Mouse (Mus musculus): Measurements from ENCODE around the gene Olfr54. TPM values are rescaled to one million over a fixed set of nuclear protein-coding genes. Genes with fewer than 3 reads are reported as not detected.

Gene Olfr54
- polyA plus RNA-seq, 1 experiment = not detected

DNA sequence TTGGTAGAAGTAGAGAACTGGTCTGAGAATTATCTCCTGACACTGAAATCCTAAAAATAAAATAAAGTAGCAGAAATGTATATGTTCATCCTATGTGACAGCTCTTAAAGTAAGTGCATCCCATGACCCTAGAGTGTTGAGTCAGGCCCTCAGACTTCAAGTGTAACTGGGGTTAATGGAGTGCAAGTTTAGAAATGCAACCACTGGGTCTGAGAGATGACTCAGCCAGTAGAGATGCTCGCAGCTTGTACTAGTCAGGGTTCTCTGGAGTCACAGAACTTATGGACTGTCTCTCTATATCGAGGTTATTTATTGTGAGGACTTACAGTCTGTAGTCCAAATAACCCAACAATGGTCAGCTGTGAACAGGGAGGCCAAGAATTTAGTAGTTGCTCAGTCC, 37.6 kb downstream of the Olfr54 start:
- no peaks in the 10 kb centered on the region for H3K36me3 ChIP-seq (ENCODE audit: control insufficient read depth, insufficient read depth, low read length)
- no peak for DNase-seq
- no peaks in the 10 kb centered on the region for H3K4me1 ChIP-seq (replicated peaks; ENCODE audit: control insufficient read depth, insufficient read depth, low read length)
- no peak overlapping the region for H3K4me3 ChIP-seq (ENCODE audit: control insufficient read depth, insufficient read depth, low read length)
- WGBS = 71% methylated on average over 2 of the region's 2 CpGs
- H3K27ac ChIP-seq (ENCODE audit: control insufficient read depth, insufficient read depth, low read length) = no peak overlapping the region
- no peak for TF ChIP-seq CTCF (IDR thresholded peaks at IDR 0.05; ENCODE audit: borderline replicate concordance, control insufficient read depth, extremely low read depth, insufficient read depth, low read length, poor library complexity)
- no peaks in the 10 kb centered on the region for H3K27me3 ChIP-seq (ENCODE audit: control insufficient read depth, insufficient read depth, low read length)

DNA sequence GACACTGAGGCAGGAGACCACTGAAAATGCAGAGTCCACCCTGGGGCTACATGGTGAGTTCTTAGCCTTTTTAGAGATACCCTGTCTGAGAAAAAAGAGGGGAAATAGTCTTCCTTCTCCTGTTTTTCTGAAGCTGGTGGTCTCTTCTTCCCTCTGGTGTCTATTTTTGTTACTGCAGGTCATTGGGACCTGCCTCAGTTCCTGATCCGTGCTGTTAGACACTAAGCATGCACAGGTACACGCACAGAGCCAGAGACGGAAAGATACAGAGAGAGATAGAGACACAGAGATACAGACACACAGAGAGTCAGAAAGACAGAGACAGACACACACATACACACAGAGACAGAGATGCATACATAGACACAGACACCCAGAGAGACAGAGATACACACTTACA, 39.2 kb downstream of the Olfr54 start:
- Histone ChIP-seq H3K27me3 (ENCODE audit: control insufficient read depth, insufficient read depth, low read length) (no peaks in the 10 kb centered on the region), H3K4me1 (replicated peaks; ENCODE audit: control insufficient read depth, insufficient read depth, low read length) (no peaks in the 10 kb centered on the region), H3K27ac (ENCODE audit: control insufficient read depth, insufficient read depth, low read length) (no peak overlapping the region), H3K36me3 (ENCODE audit: control insufficient read depth, insufficient read depth, low read length) (no peaks in the 10 kb centered on the region), H3K4me3 (ENCODE audit: control insufficient read depth, insufficient read depth, low read length) (no peak overlapping the region)
- DNase-seq = no peak
- 37% methylated on average over 3 of the region's 3 CpGs for WGBS
- TF ChIP-seq CTCF (IDR thresholded peaks at IDR 0.05; ENCODE audit: borderline replicate concordance, control insufficient read depth, extremely low read depth, insufficient read depth, low read length, poor library complexity) (no peak), POLR2A (IDR thresholded peaks at IDR 0.05; ENCODE audit: control insufficient read depth, extremely low read depth, insufficient read depth, low read length, poor library complexity) (no peak)

DNA sequence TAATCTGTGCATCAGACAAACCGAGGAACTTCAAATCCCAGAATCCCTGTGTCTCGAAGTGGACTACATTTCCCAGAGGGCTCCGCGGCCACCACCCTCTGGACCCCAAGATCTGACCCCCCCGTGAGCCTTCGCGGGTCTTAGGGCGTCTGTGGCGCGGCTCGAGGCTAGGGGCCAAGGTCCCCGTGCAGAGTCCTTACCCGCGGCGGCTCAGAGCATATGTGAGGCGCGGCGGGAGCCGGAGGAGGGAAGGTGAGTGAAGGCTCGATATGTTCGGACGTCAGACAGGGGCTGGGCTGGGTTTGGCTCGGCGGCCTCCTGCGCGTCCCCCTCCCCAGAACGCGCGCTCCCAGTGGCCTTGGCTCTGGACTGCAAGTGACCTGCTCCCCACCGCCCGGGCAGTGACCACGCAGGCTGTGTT, 45.1 kb downstream of the Olfr54 start, which contains the start of gene Zfp354a:
Gene Zfp354a (plus strand): TSS at position 107 of the 421 bp plus-strand sequence.
- Histone ChIP-seq H3K27me3 (ENCODE audit: control insufficient read depth, insufficient read depth, low read length) (no peaks in the 10 kb centered on the region), H3K4me1 (replicated peaks; ENCODE audit: control insufficient read depth, insufficient read depth, low read length) (no peaks in the 10 kb centered on the region), H3K27ac (ENCODE audit: control insufficient read depth, insufficient read depth, low read length) (no peak within 1 kb of the TSS), H3K4me3 (ENCODE audit: control insufficient read depth, insufficient read depth, low read length) (peak within 1 kb of the TSS; percentile 15), H3K36me3 (ENCODE audit: control insufficient read depth, insufficient read depth, low read length) (no peaks in the 10 kb centered on the region)
- WGBS = 3% methylated on average over 32 of the region's 32 CpGs
- DNase-seq = no peak
- no peak for TF ChIP-seq CTCF (IDR thresholded peaks at IDR 0.05; ENCODE audit: borderline replicate concordance, control insufficient read depth, extremely low read depth, insufficient read depth, low read length, poor library complexity)
- no peak for TF ChIP-seq POLR2A (IDR thresholded peaks at IDR 0.05; ENCODE audit: control insufficient read depth, extremely low read depth, insufficient read depth, low read length, poor library complexity)

DNA sequence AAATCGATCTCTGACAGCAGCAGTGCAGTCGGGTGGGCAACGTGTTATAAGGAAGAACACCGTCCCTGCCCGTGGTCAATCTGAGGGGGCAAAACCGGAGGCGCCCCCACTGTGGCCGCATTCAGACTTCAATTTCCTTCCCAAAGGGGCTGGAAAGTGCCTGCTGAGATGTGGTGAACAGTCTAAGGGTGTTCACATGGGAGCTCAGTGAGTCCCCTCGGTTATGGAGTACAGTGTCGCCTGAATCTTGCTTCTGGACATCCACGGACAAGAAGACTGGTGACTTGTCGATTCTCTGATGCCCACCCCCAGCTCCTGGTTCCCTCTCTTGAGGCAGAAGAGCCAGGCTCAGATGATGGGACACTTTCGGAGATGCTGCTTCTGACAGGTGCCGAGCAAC, 45.6 kb downstream of the Olfr54 start:
- Histone ChIP-seq H3K4me1 (replicated peaks; ENCODE audit: control insufficient read depth, insufficient read depth, low read length) (no peaks in the 10 kb centered on the region), H3K27me3 (ENCODE audit: control insufficient read depth, insufficient read depth, low read length) (no peaks in the 10 kb centered on the region), H3K4me3 (ENCODE audit: control insufficient read depth, insufficient read depth, low read length) (peak overlapping the region; percentile 15), H3K27ac (ENCODE audit: control insufficient read depth, insufficient read depth, low read length) (no peak overlapping the region), H3K36me3 (ENCODE audit: control insufficient read depth, insufficient read depth, low read length) (no peaks in the 10 kb centered on the region)
- 22% methylated on average over 14 of the region's 14 CpGs for WGBS
- DNase-seq = no peak
- TF ChIP-seq POLR2A (IDR thresholded peaks at IDR 0.05; ENCODE audit: control insufficient read depth, extremely low read depth, insufficient read depth, low read length, poor library complexity) = no peak
- no peak for TF ChIP-seq CTCF (IDR thresholded peaks at IDR 0.05; ENCODE audit: borderline replicate concordance, control insufficient read depth, extremely low read depth, insufficient read depth, low read length, poor library complexity)

GRCm38 (mm10) chr11:51060981-51061380, 46.9 kb downstream of the Olfr54 start:
- TF ChIP-seq CTCF (IDR thresholded peaks at IDR 0.05; ENCODE audit: borderline replicate concordance, control insufficient read depth, extremely low read depth, insufficient read depth, low read length, poor library complexity) (no peak), POLR2A (IDR thresholded peaks at IDR 0.05; ENCODE audit: control insufficient read depth, extremely low read depth, insufficient read depth, low read length, poor library complexity) (no peak)
- 98% methylated on average over 6 of the region's 6 CpGs for WGBS
- no peaks in the 10 kb centered on the region for H3K36me3 ChIP-seq (ENCODE audit: control insufficient read depth, insufficient read depth, low read length)
- H3K27ac ChIP-seq (ENCODE audit: control insufficient read depth, insufficient read depth, low read length) = no peak overlapping the region
- H3K27me3 ChIP-seq (ENCODE audit: control insufficient read depth, insufficient read depth, low read length) = no peaks in the 10 kb centered on the region
- no peak for DNase-seq
- no peak overlapping the region for H3K4me3 ChIP-seq (ENCODE audit: control insufficient read depth, insufficient read depth, low read length)
- H3K4me1 ChIP-seq (replicated peaks; ENCODE audit: control insufficient read depth, insufficient read depth, low read length) = no peaks in the 10 kb centered on the region

DNA sequence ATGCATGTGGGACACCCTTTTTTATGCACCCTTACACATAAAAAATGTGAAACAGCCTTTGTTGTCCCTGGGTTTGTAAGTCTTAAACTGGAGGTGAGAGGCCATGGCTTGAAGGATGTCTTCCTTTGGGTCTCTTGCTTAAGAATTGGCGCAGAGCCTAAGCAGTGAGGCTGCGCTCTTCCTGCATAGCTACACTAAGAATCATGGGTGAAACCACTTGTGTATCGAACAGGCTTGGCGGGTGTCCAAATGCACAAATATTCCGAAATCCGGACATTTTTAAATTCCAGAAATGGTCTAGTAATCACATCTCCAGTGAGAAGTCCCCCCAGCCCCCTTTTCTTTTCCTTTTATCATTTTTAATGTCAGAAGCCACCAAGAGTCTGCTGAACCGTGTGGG, 49.2 kb downstream of the Olfr54 start:
- no peak for DNase-seq
- Histone ChIP-seq H3K27ac (ENCODE audit: control insufficient read depth, insufficient read depth, low read length) (no peak overlapping the region), H3K27me3 (ENCODE audit: control insufficient read depth, insufficient read depth, low read length) (no peaks in the 10 kb centered on the region), H3K36me3 (ENCODE audit: control insufficient read depth, insufficient read depth, low read length) (no peaks in the 10 kb centered on the region), H3K4me3 (ENCODE audit: control insufficient read depth, insufficient read depth, low read length) (no peak overlapping the region), H3K4me1 (replicated peaks; ENCODE audit: control insufficient read depth, insufficient read depth, low read length) (no peaks in the 10 kb centered on the region)
- TF ChIP-seq POLR2A (IDR thresholded peaks at IDR 0.05; ENCODE audit: control insufficient read depth, extremely low read depth, insufficient read depth, low read length, poor library complexity) = no peak
- no peak for TF ChIP-seq CTCF (IDR thresholded peaks at IDR 0.05; ENCODE audit: borderline replicate concordance, control insufficient read depth, extremely low read depth, insufficient read depth, low read length, poor library complexity)
- WGBS = 91% methylated on average over 7 of the region's 7 CpGs

DNA sequence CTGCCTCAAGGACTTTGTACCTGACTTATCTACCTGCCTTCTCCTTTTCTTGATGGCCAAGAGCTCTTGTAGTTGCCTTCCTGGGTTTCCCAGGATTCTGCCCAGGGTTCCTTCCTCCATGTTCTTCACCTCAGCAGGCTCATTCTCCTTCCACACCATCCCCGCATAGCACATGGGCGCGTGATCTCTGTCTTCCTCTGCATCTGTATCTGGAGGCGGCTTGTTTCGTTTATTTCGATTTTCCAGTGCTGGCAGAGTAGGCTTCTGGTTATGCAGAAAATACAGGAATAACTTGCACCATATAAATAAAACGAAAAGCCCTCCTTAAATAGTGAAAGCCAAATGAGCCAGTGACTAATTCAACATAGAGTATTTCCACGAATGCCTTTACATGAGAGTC, 49.8 kb downstream of the Olfr54 start:
- no peak for DNase-seq
- TF ChIP-seq CTCF (IDR thresholded peaks at IDR 0.05; ENCODE audit: borderline replicate concordance, control insufficient read depth, extremely low read depth, insufficient read depth, low read length, poor library complexity) = no peak
- no peak for TF ChIP-seq POLR2A (IDR thresholded peaks at IDR 0.05; ENCODE audit: control insufficient read depth, extremely low read depth, insufficient read depth, low read length, poor library complexity)
- H3K4me1 ChIP-seq (replicated peaks; ENCODE audit: control insufficient read depth, insufficient read depth, low read length) = no peaks in the 10 kb centered on the region
- WGBS = 94% methylated on average over 8 of the region's 8 CpGs
- H3K27ac ChIP-seq (ENCODE audit: control insufficient read depth, insufficient read depth, low read length) = no peak overlapping the region
- no peaks in the 10 kb centered on the region for H3K27me3 ChIP-seq (ENCODE audit: control insufficient read depth, insufficient read depth, low read length)
- no peaks in the 10 kb centered on the region for H3K36me3 ChIP-seq (ENCODE audit: control insufficient read depth, insufficient read depth, low read length)
- no peak overlapping the region for H3K4me3 ChIP-seq (ENCODE audit: control insufficient read depth, insufficient read depth, low read length)

Other genes starting within 250 kb of the Olfr54 start
- 5.1 and 5.8 TPM in 2 replicates for gene Zfp354c, start 186.5 kb upstream of the Olfr54 start, polyA plus RNA-seq (2012; rRNA removed)
- gene Zfp879, start 172.7 kb upstream of the Olfr54 start, polyA plus RNA-seq (2012; rRNA removed) = 0.34 and 0.37 TPM in 2 replicates
- gene Grm6, start 163.6 kb upstream of the Olfr54 start, polyA plus RNA-seq (2012; rRNA removed) = 2.3 and 2.9 TPM in 2 replicates
- gene Zfp454, start 126.6 kb upstream of the Olfr54 start, polyA plus RNA-seq (2012; rRNA removed) = not detected in 2 replicates
- gene Zfp2, start 98.1 kb upstream of the Olfr54 start, polyA plus RNA-seq (2012; rRNA removed) = 0.59 TPM in 2 replicates
- gene Zfp354b, start 82.6 kb upstream of the Olfr54 start, polyA plus RNA-seq (2012; rRNA removed) = 0.04 and 0.09 TPM in 2 replicates
- not detected in 2 replicates for gene 4933414I15Rik, start 70.5 kb upstream of the Olfr54 start, polyA plus RNA-seq (2012; rRNA removed)
- gene Prop1, start 60.5 kb upstream of the Olfr54 start, polyA plus RNA-seq (2012; rRNA removed) = not detected in 2 replicates
- gene Olfr1378, start 47.7 kb upstream of the Olfr54 start, polyA plus RNA-seq (2012; rRNA removed) = not detected in 2 replicates
- gene Olfr1377, start 32.3 kb upstream of the Olfr54 start, polyA plus RNA-seq (2012; rRNA removed) = 0.09 TPM in 1 of 2 replicates, not detected in the other
- not detected in 2 replicates for gene Olfr51, start 10.6 kb upstream of the Olfr54 start, polyA plus RNA-seq (2012; rRNA removed)
- gene Olfr1375, start 33.9 kb downstream of the Olfr54 start, polyA plus RNA-seq (2012; rRNA removed) = not detected in 2 replicates
- 0.15 and 0.32 TPM in 2 replicates for gene Zfp354a, start 45.0 kb downstream of the Olfr54 start, polyA plus RNA-seq (2012; rRNA removed)
- gene Gm12569, start 206.2 kb downstream of the Olfr54 start, polyA plus RNA-seq (2012; rRNA removed) = not detected in 2 replicates
- 62.9 and 68.2 TPM in 2 replicates for gene Clk4, start 247.5 kb downstream of the Olfr54 start, polyA plus RNA-seq (2012; rRNA removed)
- gene BC049762, start 248.8 kb downstream of the Olfr54 start, polyA plus RNA-seq (2012; rRNA removed) = 0.15 and 0.26 TPM in 2 replicates